Mouse (Mus musculus): ENCODE measurements around the gene Ppl. TPM values are rescaled to one million over a fixed set of nuclear protein-coding genes. Genes with fewer than 3 reads are reported as not detected.

The Ppl gene
- total RNA-seq, 1 experiment, result 4.1 TPM

GRCm38 (mm10) chr16:5036649-5037234, 95.5 kb downstream of the Ppl start:
- H3K4me3 ChIP-seq (ENCODE audit: insufficient read depth in 1 of 2, low read depth in 1 of 2, low read length in 2 of 2, poor library complexity in 1 of 2, severe bottlenecking in 1 of 2), result no peak overlapping the region
- H3K9me3 ChIP-seq (ENCODE audit: control insufficient read depth, insufficient read depth, low read depth, low read length), result no peaks in the 10 kb centered on the region
- no peak for TF ChIP-seq ZC3H11A (IDR thresholded peaks at IDR 0.05; ENCODE audit: borderline replicate concordance, low read depth, low read length)
- TF ChIP-seq MAFK (IDR thresholded peaks at IDR 0.05; ENCODE audit: insufficient read depth, low read depth, low read length), result no peak
- no peak for TF ChIP-seq HCFC1 (IDR thresholded peaks at IDR 0.05; ENCODE audit: borderline replicate concordance, insufficient read depth, low read length)
- no peak for TF ChIP-seq ZNF384 (IDR thresholded peaks at IDR 0.05; ENCODE audit: low read depth, low read length)
- TF ChIP-seq CHD2 (IDR thresholded peaks at IDR 0.05; ENCODE audit: low read depth, low read length), result no peak
- no peak overlapping the region for H3K27ac ChIP-seq (ENCODE audit: insufficient read depth, low read depth, low read length, poor library complexity, severe bottlenecking)
- in situ Hi-C loops (cut with MboI; ENCODE audit: low sequenced_read_pairs in 2 of 2, unreplicated experiment in 2 of 2), result no loop called here
- no peak for DNase-seq (ENCODE audit: low read depth, low spot score)
- no peak overlapping the region for H3K9ac ChIP-seq (ENCODE audit: insufficient read depth, low read depth, low read length, poor library complexity, severe bottlenecking)
- no peaks in the 10 kb centered on the region for H3K4me1 ChIP-seq (ENCODE audit: control insufficient read depth in 2 of 2, insufficient read depth in 2 of 2, low read length in 2 of 2, poor library complexity in 1 of 2)
- peaks cover 55% of the 10 kb centered on the region for H3K36me3 ChIP-seq (ENCODE audit: control insufficient read depth, insufficient read depth, low read length, poor library complexity, severe bottlenecking)

Other genes starting within 250 kb of the Ppl start
- 24.0 and 25.7 TPM in 2 replicates for gene Mgrn1, start 246.2 kb downstream of the Ppl start, total RNA-seq (2012; rRNA removed)
- 39.6 and 40.0 TPM in 2 replicates for gene Nudt16l1, start 193.7 kb downstream of the Ppl start, total RNA-seq (2012; rRNA removed)
- gene Anks3, start 168.2 kb downstream of the Ppl start, total RNA-seq (2012; rRNA removed), result 34.9 and 46.7 TPM in 2 replicates
- 0.13 and 0.16 TPM in 2 replicates for gene Sept12, start 134.6 kb downstream of the Ppl start, total RNA-seq (2012; rRNA removed)
- gene Smim22, start 125.1 kb downstream of the Ppl start, total RNA-seq (2012; rRNA removed), result 1.9 and 2.2 TPM in 2 replicates
- 18.7 and 25.7 TPM in 2 replicates for gene Rogdi, start 118.9 kb downstream of the Ppl start, total RNA-seq (2012; rRNA removed)
- gene Glyr1, start 82.6 kb downstream of the Ppl start, total RNA-seq (2012; rRNA removed), result 67.4 and 75.6 TPM in 2 replicates
- 13.5 and 16.0 TPM in 2 replicates for gene Ubn1, start 82.4 kb downstream of the Ppl start, total RNA-seq (2012; rRNA removed)
- gene Sec14l5, start 14.7 kb upstream of the Ppl start, total RNA-seq (2012; rRNA removed), result 1.3 and 3.1 TPM in 2 replicates
- gene Nagpa, start 71.6 kb upstream of the Ppl start, total RNA-seq (2012; rRNA removed), result 40.3 and 58.1 TPM in 2 replicates
- 0.63 and 1.7 TPM in 2 replicates for gene AU021092, start 89.9 kb upstream of the Ppl start, total RNA-seq (2012; rRNA removed)
- 62.6 and 95.1 TPM in 2 replicates for gene Alg1, start 101.2 kb upstream of the Ppl start, total RNA-seq (2012; rRNA removed)
- 23.0 and 34.5 TPM in 2 replicates for gene Eef2kmt, start 123.6 kb upstream of the Ppl start, total RNA-seq (2012; rRNA removed)

Data from ES-E14 (cell line).